26 mouse cellular contexts compared by ENCODE assay signal in genomic region chr11:79552622-79553021, GRCm38 (mm10). TPM values are rescaled to one million over a fixed set of nuclear protein-coding genes. Genes with fewer than 3 reads are reported as not detected.
DNase-seq lines count a peak whose midpoint lies in the region; ATAC-seq and TF ChIP-seq lines count a peak whose summit lies in the region.
"Had no signal": no experiment of that assay in that cellular context is flagged by ENCODE, and none has a peak within 500 bp of the region (broad histone marks: within the 10 kb centered on the region; RNA-seq: fewer than 3 reads in every experiment).

No protein-coding gene starts in this region.

- peaks cover 62% of the 10 kb centered on the region for H3K36me3 ChIP-seq in liver, embryonic 12.5 days
- peaks cover 2 to 26% of the 10 kb centered on the region in 2 experiments; a peak in 3 of 4 replicates for H3K36me3 ChIP-seq in MEL (ENCODE audit: control insufficient read depth in 1 of 2, insufficient read depth in 2 of 2, low read length in 2 of 2)

- no peak for TF ChIP-seq CTCF in MEL (IDR thresholded peaks at IDR 0.05 in 2 of 3, conservative IDR thresholded peaks at IDR 0.05 in 1 of 3; ENCODE audit: control insufficient read depth in 1 of 3, insufficient read depth in 1 of 3, low read depth in 2 of 3, low read length in 3 of 3, poor library complexity in 1 of 3, severe bottlenecking in 1 of 3)

- no peak overlapping the region for H3K4me2 ChIP-seq in liver, embryonic 12.5 days
- H3K4me2 ChIP-seq: embryonic facial prominence, embryonic 12.5 days; heart, embryonic 15.5 days; hindbrain, embryonic 14.5 days; limb, embryonic 12.5 days; liver, embryonic 15.5 days had no signal

- WGBS in liver, embryonic 12.5 days (ENCODE audit: insufficient replicate concordance) = 11% methylated on average over 1 of the region's 1 CpGs

- TF ChIP-seq RAD21 in MEL (IDR thresholded peaks at IDR 0.05; ENCODE audit: low read depth, low read length) = no peak

- no peak for TF ChIP-seq POLR2A in MEL (IDR thresholded peaks at IDR 0.05; ENCODE audit: control insufficient read depth in 1 of 2, insufficient read depth in 1 of 2, low read depth in 1 of 2, low read length in 2 of 2, poor library complexity in 1 of 2)

- peak; percentile 59; the same call in 1 of the 2 replicates for ATAC-seq in liver, embryonic 12.5 days
- peak; percentile 57; the same call in 1 of the 2 replicates for ATAC-seq in erythroid progenitor cell, adult 5-6 weeks (replicated peaks; ENCODE audit: low FRiP score, poor library complexity, severe bottlenecking)
- ATAC-seq: forebrain, embryonic 14.5 days; Patski had no signal

- H3K9ac ChIP-seq in liver, embryonic 12.5 days = no peak overlapping the region
- H3K9ac ChIP-seq in MEL (ENCODE audit: control insufficient read depth, low read depth, low read length, poor library complexity, severe bottlenecking) = no peak overlapping the region
- H3K9ac ChIP-seq: embryonic facial prominence, embryonic 12.5 days; heart, embryonic 15.5 days; hindbrain, embryonic 14.5 days; limb, embryonic 12.5 days; liver, embryonic 15.5 days had no signal

- H3K27ac ChIP-seq in liver, embryonic 12.5 days = no peak overlapping the region
- H3K27ac ChIP-seq in MEL (ENCODE audit: control insufficient read depth, low read depth, low read length) = no peak overlapping the region
- H3K27ac ChIP-seq: embryonic facial prominence, embryonic 12.5 days; gastrocnemius, adult 2 months; heart, embryonic 15.5 days; hindbrain, embryonic 14.5 days; limb, embryonic 12.5 days; liver, embryonic 15.5 days; midbrain, embryonic 10.5 days had no signal

- no peaks in the 10 kb centered on the region for H3K9me3 ChIP-seq in liver, embryonic 12.5 days (replicated peaks)
- no peaks in the 10 kb centered on the region for H3K9me3 ChIP-seq in MEL (replicated peaks; ENCODE audit: insufficient read depth, low read length)
- H3K9me3 ChIP-seq: embryonic facial prominence, embryonic 12.5 days; heart, embryonic 15.5 days; limb, embryonic 12.5 days; liver, embryonic 15.5 days; midbrain, embryonic 10.5 days had no signal

- no peak for TF ChIP-seq EP300 in MEL (IDR thresholded peaks at IDR 0.05; ENCODE audit: low read depth in 1 of 2, low read length in 2 of 2)

- H3K4me3 ChIP-seq in liver, embryonic 12.5 days = no peak overlapping the region
- H3K4me3 ChIP-seq in MEL (ENCODE audit: control insufficient read depth in 1 of 2, insufficient read depth in 1 of 2, low read depth in 2 of 2, low read length in 2 of 2) = no peak overlapping the region
- H3K4me3 ChIP-seq: embryonic facial prominence, embryonic 12.5 days; erythroblast, embryonic 14.5 days; gastrocnemius, adult 2 months; heart, embryonic 15.5 days; limb, embryonic 12.5 days; liver, embryonic 15.5 days; midbrain, embryonic 10.5 days had no signal

- DNase-seq in liver (no peak), MEL (ENCODE audit: low read depth, low spot score) (peak; percentile 49)
- DNase-seq in CD4-positive helper T cell, adult 2 months (ENCODE audit: low read depth, low spot score) = peak; percentile 52
- no peak for DNase-seq in spleen, adult 12 weeks (ENCODE audit: low spot score)
- no peak for DNase-seq in urinary bladder, postnatal 4 days (ENCODE audit: low spot score in 2 of 2)
- DNase-seq: cerebellum, adult 18-20 months; cerebellum, postnatal 25 days; gastrocnemius, adult 2 months; heart, postnatal 4 days; kidney, adult 9 months; kidney, postnatal 25 days; lung, postnatal 4 days; right cerebral cortex, postnatal 14 days had no signal

- H3K4me1 ChIP-seq in liver, embryonic 12.5 days = peaks cover 15% of the 10 kb centered on the region
- H3K4me1 ChIP-seq in MEL (ENCODE audit: control insufficient read depth in 1 of 2, insufficient read depth in 2 of 2, low read length in 2 of 2) = no peaks in the 10 kb centered on the region
- H3K4me1 ChIP-seq: embryonic facial prominence, embryonic 12.5 days; heart, embryonic 15.5 days; limb, embryonic 12.5 days; midbrain, embryonic 10.5 days had no signal

- no peaks in the 10 kb centered on the region for H3K27me3 ChIP-seq in liver, embryonic 12.5 days (replicated peaks)
- no peaks in the 10 kb centered on the region for H3K27me3 ChIP-seq in MEL (ENCODE audit: control insufficient read depth in 1 of 2, insufficient read depth in 2 of 2, low read length in 2 of 2)
- H3K27me3 ChIP-seq: embryonic facial prominence, embryonic 12.5 days; heart, embryonic 15.5 days; limb, embryonic 12.5 days; liver, embryonic 15.5 days; Patski had no signal

- no peaks in the 10 kb centered on the region for H3K79me2 ChIP-seq in MEL (ENCODE audit: control insufficient read depth, insufficient read depth, low read length, poor library complexity)

TF ChIP-seq in MEL, 35 proteins besides CTCF, POLR2A, EP300 and RAD21:
- peak; percentile 25; the same call in 1 of the 2 replicates for TF ChIP-seq SIN3A (IDR thresholded peaks at IDR 0.05; ENCODE audit: low read length)
- no peak for TF ChIP-seq HCFC1 (IDR thresholded peaks at IDR 0.05; ENCODE audit: low read depth, low read length)
- 0 out of 2 replicates have a peak, but pooled peaks have one; percentile 12 for TF ChIP-seq GATA1 (IDR thresholded peaks at IDR 0.05; ENCODE audit: low read depth, low read length)
- TF ChIP-seq ETS1 (IDR thresholded peaks at IDR 0.05; ENCODE audit: low read depth, low read length) = peak; percentile 66

RNA-seq across cellular contexts. Expression of gene Evi2a, which starts 22.2 kb away (rescaled TPM):
- polyA plus RNA-seq in liver, embryonic 12.5 days (2016; fragmentation: Nextera tagmentation; extraction: Ambion mirVana) = 3.4 and 4.2 TPM in 2 replicates
- 0.13 and 0.19 TPM in 2 replicates for total RNA-seq in MEL (2012; rRNA removed)
- under 1 TPM in 1 of 2 experiments, not detected in 1; 0.18 TPM for polyA plus RNA-seq in MEL (2012; ENCODE audit: insufficient read depth in 1 of 2, insufficient read length in 2 of 2, low read depth in 1 of 2, low replicate concordance in 2 of 2, missing spikeins in 1 of 2)
- total RNA-seq in erythroid progenitor cell, adult 5-6 weeks (2015; ENCODE audit: low replicate concordance) = 10.8 and 34.8 TPM in 2 replicates
- total RNA-seq in erythroid progenitor cell, adult 5-6 weeks (2017; ENCODE audit: low replicate concordance) = 11.3 and 16.3 TPM in 2 replicates

RNA-seq across cellular contexts. Expression of gene Evi2, which starts 22.2 kb away (rescaled TPM):
- polyA plus RNA-seq in liver, embryonic 12.5 days (2016; fragmentation: Nextera tagmentation; extraction: Ambion mirVana) = 0.66 and 0.77 TPM in 2 replicates
- 0.15 and 0.46 TPM in 2 replicates for total RNA-seq in MEL (2012; rRNA removed)
- polyA plus RNA-seq in MEL (2012; ENCODE audit: insufficient read depth in 1 of 2, insufficient read length in 2 of 2, low read depth in 1 of 2, low replicate concordance in 2 of 2, missing spikeins in 1 of 2) = 1 to 10 TPM in 1 of 2 experiments, not detected in 1; 1.2 TPM
- 5.8 and 30.2 TPM in 2 replicates for total RNA-seq in erythroid progenitor cell, adult 5-6 weeks (2015; ENCODE audit: low replicate concordance)
- total RNA-seq in erythroid progenitor cell, adult 5-6 weeks (2017; ENCODE audit: low replicate concordance) = 1.3 and 4.7 TPM in 2 replicates
- total RNA-seq: gastrocnemius, adult 2 months had no signal
- polyA plus RNA-seq: Patski had no signal

RNA-seq across cellular contexts. Expression of gene Evi2b, which starts 29.1 kb away (rescaled TPM):
- 4.3 and 4.6 TPM in 2 replicates for polyA plus RNA-seq in liver, embryonic 12.5 days (2016; fragmentation: Nextera tagmentation; extraction: Ambion mirVana)
- total RNA-seq in MEL (2012; rRNA removed) = 8.1 and 13.0 TPM in 2 replicates
- 10 to 100 TPM in 1 of 2 experiments, not detected in 1; 42.4 TPM for polyA plus RNA-seq in MEL (2012; ENCODE audit: insufficient read depth in 1 of 2, insufficient read length in 2 of 2, low read depth in 1 of 2, low replicate concordance in 2 of 2, missing spikeins in 1 of 2)
- 63.3 and 115 TPM in 2 replicates for total RNA-seq in erythroid progenitor cell, adult 5-6 weeks (2015; ENCODE audit: low replicate concordance)
- total RNA-seq in erythroid progenitor cell, adult 5-6 weeks (2017; ENCODE audit: low replicate concordance) = 12.8 and 18.7 TPM in 2 replicates
- polyA plus RNA-seq: embryonic facial prominence, embryonic 12.5 days; erythroblast, embryonic 14.5 days; hindbrain, embryonic 14.5 days; midbrain, embryonic 10.5 days had no signal

RNA-seq across cellular contexts. Expression of gene Rab11fip4, which starts 38.4 kb away (rescaled TPM):
- 1.1 and 1.5 TPM in 2 replicates for polyA plus RNA-seq in liver, embryonic 12.5 days (2016; fragmentation: Nextera tagmentation; extraction: Ambion mirVana)
- under 0.01 TPM in 1 of 2 replicates, not detected in the other for total RNA-seq in MEL (2012; rRNA removed)
- under 1 TPM in 1 of 2 experiments, not detected in 1; 0.03 TPM for polyA plus RNA-seq in MEL (2012; ENCODE audit: insufficient read depth in 1 of 2, insufficient read length in 2 of 2, low read depth in 1 of 2, low replicate concordance in 2 of 2, missing spikeins in 1 of 2)
- 0.36 and 0.42 TPM in 2 replicates for total RNA-seq in erythroid progenitor cell, adult 5-6 weeks (2015; ENCODE audit: low replicate concordance)
- 0.23 and 0.51 TPM in 2 replicates for total RNA-seq in erythroid progenitor cell, adult 5-6 weeks (2017; ENCODE audit: low replicate concordance)
- polyA plus RNA-seq: erythroblast, embryonic 14.5 days had no signal

RNA-seq across cellular contexts. Expression of gene Omg, which starts 48.7 kb away (rescaled TPM):
- 0.12 TPM in 1 of 2 replicates, not detected in the other for polyA plus RNA-seq in liver, embryonic 12.5 days (2016; fragmentation: Nextera tagmentation; extraction: Ambion mirVana)
- not detected in 2 replicates for total RNA-seq in MEL (2012; rRNA removed)
- under 1 TPM in 1 of 2 experiments, not detected in 1; 0.21 TPM for polyA plus RNA-seq in MEL (2012; ENCODE audit: insufficient read depth in 1 of 2, insufficient read length in 2 of 2, low read depth in 1 of 2, low replicate concordance in 2 of 2, missing spikeins in 1 of 2)
- not detected in 2 replicates for total RNA-seq in erythroid progenitor cell, adult 5-6 weeks (2015; ENCODE audit: low replicate concordance)
- not detected in 2 replicates for total RNA-seq in erythroid progenitor cell, adult 5-6 weeks (2017; ENCODE audit: low replicate concordance)
- total RNA-seq: gastrocnemius, adult 2 months; gastrocnemius, postnatal 4 days; heart, postnatal 4 days had no signal
- polyA plus RNA-seq: erythroblast, embryonic 14.5 days; liver, embryonic 15.5 days; Patski; spleen, adult 2 months had no signal

Comparison
In these comparisons a context has a peak if more than half of its experiments do, and no peak if none do; other contexts are left out.
1. DNase-seq: peak in CD4-positive helper T cell, adult 2 months (single experiment) and MEL (single experiment); none in liver (single experiment), spleen, adult 12 weeks (single experiment) and urinary bladder, postnatal 4 days (0 of 2).